Mouse (Mus musculus): ENCODE results near the gene Dlx6.

The Dlx6 gene

DNA sequence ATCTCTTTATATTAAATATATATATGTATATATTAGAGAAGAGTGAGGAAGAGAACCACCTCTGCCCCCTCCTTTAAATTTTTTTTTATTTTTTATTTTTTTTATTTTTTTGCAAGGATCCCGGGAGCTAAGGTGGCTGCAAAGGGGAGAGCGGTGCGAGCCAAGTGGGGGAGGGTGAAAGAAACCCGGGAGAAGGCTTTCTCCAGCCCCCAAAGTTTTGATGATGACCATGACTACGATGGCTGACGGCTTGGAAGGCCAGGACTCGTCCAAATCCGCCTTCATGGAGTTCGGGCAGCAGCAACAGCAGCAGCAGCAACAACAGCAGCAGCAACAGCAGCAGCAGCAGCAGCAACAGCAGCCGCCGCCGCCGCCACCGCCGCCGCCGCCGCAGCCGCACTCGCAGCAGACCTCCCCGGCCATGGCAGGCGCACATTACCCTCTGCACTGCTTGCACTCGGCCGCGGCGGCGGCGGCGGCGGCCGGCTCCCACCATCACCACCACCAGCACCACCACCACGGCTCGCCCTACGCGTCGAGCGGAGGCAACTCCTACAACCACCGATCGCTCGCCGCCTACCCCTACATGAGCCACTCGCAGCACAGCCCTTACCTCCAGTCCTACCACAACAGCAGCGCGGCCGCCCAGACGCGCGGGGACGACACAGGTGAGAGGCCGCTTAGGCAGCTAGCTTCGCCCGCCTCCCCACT lies at the start of gene Dlx6:
Gene Dlx6 (plus strand): TSS at position 175 of the 711 bp plus-strand sequence.
- no peak for DNase-seq (ENCODE audit: low read depth)

- no peak for DNase-seq (ENCODE audit: low read depth)
Measured at GRCm38 (mm10) chr6:6816821-6817220, 46.3 kb upstream of the Dlx6 start.

GRCm38 (mm10) chr6:6818036-6818788 lies 44.9 kb upstream of the Dlx6 start:
- DNase-seq (ENCODE audit: low read depth): no peak

DNA sequence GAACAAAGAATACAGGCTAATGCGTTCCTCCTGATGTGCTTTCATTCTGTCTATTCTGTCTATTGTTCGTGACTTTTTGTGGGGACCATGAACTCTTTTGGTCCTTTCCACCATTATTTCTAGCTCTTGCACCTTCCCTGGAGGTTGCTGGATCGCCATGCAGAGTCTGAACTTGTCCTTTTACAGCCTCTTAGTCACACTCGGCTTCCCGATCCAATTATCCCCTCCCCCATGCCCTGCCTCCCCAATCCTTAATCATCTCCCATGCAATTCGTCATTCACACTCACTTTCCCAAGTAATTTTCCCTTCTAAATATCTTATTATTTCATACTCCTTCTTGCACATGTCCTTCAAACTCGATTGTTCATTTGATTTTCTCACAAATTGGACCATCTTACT lies 44.0 kb upstream of the Dlx6 start:
- DNase-seq (ENCODE audit: low read depth): no peak

DNA sequence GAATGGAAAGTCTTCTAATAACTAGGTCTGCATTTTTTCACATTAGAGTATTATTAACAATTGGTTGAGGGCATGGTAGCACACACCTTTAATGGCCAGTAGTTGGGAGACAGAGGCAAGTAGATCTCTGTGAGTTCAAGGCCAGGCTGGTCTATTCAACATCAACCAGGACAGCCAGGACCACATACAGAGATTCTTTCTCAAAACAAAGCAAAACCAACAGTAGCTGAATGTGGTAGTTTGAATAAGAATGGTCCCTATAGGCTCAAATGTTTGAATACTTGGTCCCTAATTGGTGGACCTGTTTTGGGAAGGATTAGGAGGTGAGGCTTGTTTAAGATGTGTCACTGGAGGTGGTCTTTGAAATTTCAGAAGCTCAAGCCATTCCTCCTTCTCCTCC lies 37.8 kb upstream of the Dlx6 start:
- DNase-seq (ENCODE audit: low read depth): no peak

DNA sequence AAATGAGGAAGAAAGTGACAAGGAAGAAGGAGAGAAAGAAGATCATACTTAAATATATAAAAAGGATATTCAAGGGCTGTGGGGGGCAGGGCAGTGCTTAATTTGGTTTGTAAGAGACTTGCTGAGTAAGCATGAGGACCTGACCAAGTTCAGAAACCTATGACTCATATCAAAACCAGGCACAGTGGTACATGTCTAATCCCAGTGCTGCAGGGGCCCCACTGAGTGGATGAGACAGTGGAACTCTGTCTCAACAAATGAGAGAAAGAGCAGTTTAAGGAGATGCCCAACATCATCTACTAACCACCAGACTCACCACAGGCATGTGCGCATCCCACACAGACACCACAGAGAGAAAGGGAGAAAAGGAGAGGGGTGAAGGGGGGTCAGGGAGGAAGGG lies 36.3 kb upstream of the Dlx6 start:
- DNase-seq (ENCODE audit: low read depth): no peak

DNA sequence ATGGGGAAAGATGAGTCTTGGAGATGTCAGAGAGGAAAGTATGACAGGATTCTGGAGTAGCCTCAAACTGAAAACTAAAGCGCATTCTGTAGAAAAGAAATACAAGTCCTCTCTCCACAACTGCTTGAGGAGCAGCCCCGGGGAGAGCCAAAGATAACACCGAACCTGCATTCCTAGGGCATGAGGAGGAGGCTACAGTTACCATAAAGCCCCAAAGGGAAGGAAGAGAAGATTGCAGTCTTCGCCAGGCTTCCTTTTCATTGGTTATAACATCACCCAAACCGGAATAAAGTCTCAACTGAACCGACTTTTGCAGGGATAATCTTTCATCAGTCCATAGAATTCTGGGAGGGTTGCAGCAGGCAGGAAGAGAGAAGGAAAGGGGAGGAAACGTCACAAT lies 32.7 kb upstream of the Dlx6 start:
- DNase-seq (ENCODE audit: low read depth): no peak

DNA sequence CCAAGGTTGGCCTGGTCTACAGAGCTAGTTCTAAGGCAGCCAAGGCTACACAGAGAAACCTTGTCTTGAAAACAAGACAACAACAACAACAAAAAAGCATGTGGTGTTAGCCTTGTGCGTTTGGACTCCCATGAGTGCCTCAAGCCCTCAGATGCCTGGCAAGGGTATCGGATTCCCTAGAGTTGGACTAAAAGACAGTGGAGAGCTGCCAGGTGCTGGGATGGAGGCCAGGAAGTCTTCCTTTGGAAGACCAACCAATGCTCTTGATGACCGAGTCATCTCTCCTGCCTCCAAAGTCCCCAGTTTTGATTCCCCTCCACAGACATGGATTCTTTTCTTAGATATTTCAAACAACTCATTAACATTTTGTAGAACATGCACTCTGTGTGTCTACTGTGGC lies 29.8 kb upstream of the Dlx6 start:
- no peak for DNase-seq (ENCODE audit: low read depth)

GRCm38 (mm10) chr6:6848541-6848940 lies 14.6 kb upstream of the Dlx6 start:
- no peak for DNase-seq (ENCODE audit: low read depth)

DNA sequence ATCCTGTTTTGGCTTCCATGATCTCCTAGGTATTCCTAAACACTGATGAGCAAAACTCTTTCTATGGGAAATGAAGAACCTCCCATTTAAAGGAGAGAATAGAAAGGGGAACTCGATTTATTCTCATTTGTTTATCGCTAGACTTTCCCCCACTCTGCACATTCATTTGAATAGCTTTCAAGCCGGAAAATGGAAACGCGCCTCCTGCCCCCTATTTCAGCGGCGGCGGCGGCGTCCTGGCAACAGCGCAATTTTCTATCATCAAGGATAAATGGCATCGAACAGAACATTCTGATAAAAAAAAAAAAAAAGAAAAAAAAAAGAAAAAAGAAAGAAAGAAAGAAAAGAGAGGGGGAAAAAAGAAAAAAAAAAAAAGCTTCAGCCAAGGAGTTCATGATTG lies 13.4 kb upstream of the Dlx6 start:
- no peak for DNase-seq (ENCODE audit: low read depth)

GRCm38 (mm10) chr6:6850324-6851060 lies 12.6 kb upstream of the Dlx6 start:
- no peak for DNase-seq (ENCODE audit: low read depth)

- DNase-seq (ENCODE audit: low read depth): no peak
Measured at GRCm38 (mm10) chr6:6851166-6851565, 12.0 kb upstream of the Dlx6 start.

GRCm38 (mm10) chr6:6852944-6853343 lies 10.2 kb upstream of the Dlx6 start:
- no peak for DNase-seq (ENCODE audit: low read depth)

- DNase-seq (ENCODE audit: low read depth): no peak
Measured at GRCm38 (mm10) chr6:6854176-6854575, 9.0 kb upstream of the Dlx6 start.

DNA sequence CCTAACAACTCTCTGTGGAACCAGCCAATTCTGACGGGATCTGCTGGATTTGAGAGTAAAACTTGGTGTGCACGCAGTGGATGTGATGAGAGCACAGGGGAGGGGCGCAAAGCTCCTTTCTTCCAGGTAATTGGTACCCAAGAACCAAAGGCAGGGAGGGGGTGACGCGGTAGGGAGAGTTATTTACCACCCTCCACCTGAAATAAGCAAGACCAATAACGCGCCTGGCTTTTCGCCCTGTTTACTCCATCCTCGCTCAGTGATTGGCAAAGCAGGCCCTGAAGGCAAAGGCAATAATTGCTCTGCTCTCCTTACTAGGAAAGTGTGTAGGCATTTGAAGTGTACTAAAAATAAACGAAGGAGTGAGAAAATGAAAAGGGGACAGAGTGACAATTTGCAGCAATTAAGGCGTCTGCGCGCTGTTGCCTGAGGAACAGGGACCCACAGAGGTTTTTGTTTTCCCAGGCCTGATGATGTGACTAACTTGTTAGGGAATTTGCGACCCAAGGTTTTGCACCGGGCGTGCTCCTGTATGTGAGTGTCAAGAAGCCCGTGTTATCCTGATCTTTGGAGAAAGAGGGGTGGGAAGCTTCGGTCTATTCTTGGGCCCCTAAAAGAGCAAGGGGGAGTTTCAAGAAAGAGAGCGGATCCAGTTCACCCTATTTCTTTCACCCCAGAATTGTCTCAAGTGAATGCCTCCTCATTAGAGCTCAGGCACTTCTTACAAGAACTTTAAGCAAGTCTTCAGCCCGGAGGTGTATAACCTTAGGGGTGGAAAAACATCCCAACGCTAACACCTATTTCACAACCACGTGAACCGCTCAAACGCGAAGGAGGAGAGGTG lies 8.0 kb upstream of the Dlx6 start:
- no peak for DNase-seq (ENCODE audit: low read depth)

DNA sequence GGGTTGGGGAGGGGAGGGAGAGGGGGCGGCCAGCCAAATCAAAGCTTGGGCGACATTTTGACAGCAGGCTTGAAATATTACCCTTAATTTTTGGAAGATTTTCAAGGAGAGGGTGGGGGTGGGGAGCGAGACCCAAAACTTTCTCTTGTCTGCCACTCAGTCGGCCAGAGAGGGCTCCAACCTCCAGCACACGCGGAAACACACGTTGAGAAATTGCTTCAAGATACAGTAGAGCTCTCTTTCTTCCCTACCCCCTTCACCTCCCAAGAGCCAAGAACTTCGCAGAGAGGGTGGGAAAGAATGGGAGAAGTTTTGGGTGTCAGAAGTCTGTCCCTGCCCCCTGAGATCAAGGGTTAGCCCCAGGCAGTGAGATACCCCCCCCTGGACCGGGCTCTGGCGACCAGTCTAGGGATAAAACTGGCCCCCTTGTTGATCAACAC lies 7.4 kb upstream of the Dlx6 start:
- DNase-seq (ENCODE audit: low read depth): no peak

- DNase-seq (ENCODE audit: low read depth): no peak
Measured at GRCm38 (mm10) chr6:6856316-6856715, 6.8 kb upstream of the Dlx6 start.

DNA sequence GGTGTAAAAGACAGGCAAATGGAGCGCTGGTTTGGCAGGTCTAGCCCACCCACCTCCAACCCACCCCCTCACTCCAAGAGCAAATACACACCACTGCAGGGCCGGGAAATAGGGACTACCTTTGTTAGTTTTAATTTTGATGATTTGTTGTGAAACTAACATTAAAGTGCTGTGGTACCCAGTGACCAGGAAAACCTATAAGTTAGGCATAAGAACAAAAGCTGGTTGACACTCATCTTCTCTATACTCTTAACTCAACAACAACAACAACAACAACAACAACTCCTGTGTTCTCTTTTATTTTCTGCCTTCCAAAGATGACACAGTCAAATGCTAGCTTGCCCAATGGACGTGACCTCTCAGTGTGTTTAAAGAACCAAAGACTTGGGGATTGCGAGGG lies 6.3 kb upstream of the Dlx6 start:
- no peak for DNase-seq (ENCODE audit: low read depth)

GRCm38 (mm10) chr6:6857766-6858165 lies 5.4 kb upstream of the Dlx6 start:
- DNase-seq (ENCODE audit: low read depth): no peak

DNA sequence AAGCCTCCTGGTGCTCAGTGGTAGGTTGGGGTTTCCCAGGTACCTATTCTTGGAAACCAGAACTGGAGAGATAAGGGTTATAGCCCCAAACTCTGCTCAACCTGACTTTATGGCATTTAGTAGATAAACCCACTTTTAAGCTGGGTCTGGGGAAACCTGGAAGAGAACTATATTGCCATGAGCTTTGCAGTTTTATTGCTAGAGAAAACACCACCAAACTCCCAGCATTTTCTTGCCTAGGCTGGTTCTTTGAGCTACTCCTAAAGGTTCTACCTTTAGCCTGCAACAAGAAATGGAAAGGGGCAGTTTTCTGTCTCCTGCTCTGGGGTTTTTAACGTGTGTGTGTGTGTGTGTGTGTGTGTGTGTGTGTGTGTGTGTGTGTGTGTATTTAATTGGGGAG lies 4.6 kb upstream of the Dlx6 start:
- no peak for DNase-seq (ENCODE audit: low read depth)

DNA sequence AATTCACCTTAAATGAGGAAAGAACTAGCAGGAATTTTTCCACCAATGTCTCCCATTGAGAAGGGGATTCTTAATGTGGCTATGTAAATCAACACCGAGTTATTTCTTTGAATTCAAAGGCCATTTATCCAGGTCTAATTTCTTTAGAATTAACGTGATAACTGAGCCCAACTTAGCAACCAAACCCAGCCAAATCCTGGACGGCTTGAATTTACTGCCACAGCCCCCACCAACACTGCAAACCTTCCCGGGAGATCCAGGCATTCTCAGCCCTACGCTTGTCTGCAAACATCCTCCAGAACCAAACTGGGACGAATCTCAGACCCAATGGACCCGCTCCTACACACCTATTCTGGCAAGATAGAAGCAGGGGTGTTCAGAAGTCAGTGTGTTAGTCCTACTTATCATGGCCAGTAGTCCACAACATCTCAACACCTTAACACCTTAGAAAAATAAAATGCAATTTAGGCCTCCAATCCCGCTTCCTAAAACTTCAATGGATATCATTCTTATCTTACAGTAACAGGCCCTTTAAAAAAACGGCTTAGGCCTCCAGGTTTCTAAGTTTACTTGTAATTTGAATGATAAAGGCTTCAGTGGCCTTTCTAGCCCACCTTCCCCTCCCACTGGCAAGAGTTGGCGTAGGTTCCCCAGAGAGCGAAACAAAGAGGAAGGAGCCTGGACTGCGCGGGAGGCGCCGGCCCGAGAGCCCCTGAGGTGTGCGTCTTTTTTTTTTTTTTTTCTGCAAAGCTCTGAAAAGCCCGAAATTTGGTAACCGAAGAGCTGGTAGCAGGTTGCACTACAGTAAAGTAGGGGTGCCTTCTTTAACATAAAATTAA lies 3.8 kb upstream of the Dlx6 start:
- no peak for DNase-seq (ENCODE audit: low read depth)
